Mouse (Mus musculus) granulocyte monocyte progenitor cell, adult 5-6 weeks (primary cell): ENCODE data around the gene Ube4b. TPM values are rescaled to one million over a fixed set of nuclear protein-coding genes. Genes with fewer than 3 reads are reported as not detected.

ENCODE experiments used
- total RNA-seq, 2 experiments: library from RNA; stranded (forward) in 1 of 2; stranded (reverse) in 1 of 2; fragments of 200-712, 200-1000 nt in 1 of 2; fragments of >200 nt in 1 of 2; fragmentation: Nextera tagmentation in 1 of 2; gene quantifications; 2 replicates each; pipeline ENCODE4 v1.2.3; 2014 to 2017

Gene Ube4b
- total RNA-seq, 2 experiments from 2014 or later = 38.6 to 58.4 TPM

Other genes starting within 250 kb of the Ube4b start
- gene Kif1b, start 119.1 kb downstream of the Ube4b start, total RNA-seq (2014; fragmentation: Nextera tagmentation) = 15.2 and 24.2 TPM in 2 replicates
- gene Kif1b, start 119.1 kb downstream of the Ube4b start, total RNA-seq (2017) = 25.5 and 26.3 TPM in 2 replicates
- 0.51 TPM in 1 of 2 replicates, not detected in the other for gene Rbp7, start 28.2 kb upstream of the Ube4b start, total RNA-seq (2014; fragmentation: Nextera tagmentation)
- not detected in 2 replicates for gene Rbp7, start 28.2 kb upstream of the Ube4b start, total RNA-seq (2017)
- gene Tmem274, start 50.6 kb upstream of the Ube4b start, total RNA-seq (2014; fragmentation: Nextera tagmentation) = not detected in 2 replicates
- not detected in 2 replicates for gene Tmem274, start 50.6 kb upstream of the Ube4b start, total RNA-seq (2017)
- 5.0 and 7.0 TPM in 2 replicates for gene Nmnat1, start 58.5 kb upstream of the Ube4b start, total RNA-seq (2014; fragmentation: Nextera tagmentation)
- gene Nmnat1, start 58.5 kb upstream of the Ube4b start, total RNA-seq (2017) = 10.3 and 11.5 TPM in 2 replicates
- 25.3 and 25.6 TPM in 2 replicates for gene Lzic, start 58.5 kb upstream of the Ube4b start, total RNA-seq (2014; fragmentation: Nextera tagmentation)
- 49.2 and 96.4 TPM in 2 replicates for gene Lzic, start 58.5 kb upstream of the Ube4b start, total RNA-seq (2017)
- 3.5 and 8.7 TPM in 2 replicates for gene Ctnnbip1, start 91.5 kb upstream of the Ube4b start, total RNA-seq (2014; fragmentation: Nextera tagmentation)
- 2.8 and 4.6 TPM in 2 replicates for gene Ctnnbip1, start 91.5 kb upstream of the Ube4b start, total RNA-seq (2017)
- gene Clstn1, start 159.7 kb upstream of the Ube4b start, total RNA-seq (2014; fragmentation: Nextera tagmentation) = 0.90 and 3.0 TPM in 2 replicates
- gene Clstn1, start 159.7 kb upstream of the Ube4b start, total RNA-seq (2017) = 3.0 and 3.2 TPM in 2 replicates